Mouse (Mus musculus) midbrain, embryonic 14.5 days (tissue): ENCODE results near the gene Ttc28. TPM values are rescaled to one million over a fixed set of nuclear protein-coding genes. Genes with fewer than 3 reads are reported as not detected.

ENCODE experiments used
- ATAC-seq: fragments of 200-750 bp; cut with Nextera tagmentation; 2 replicates; pipeline ENCODE4 v1.8.0; 2017; ENCODE audit warnings: moderate number of reproducible peaks, moderate library complexity; ENCODE audit not compliant: low FRiP score, low TSS enrichment
- DNase-seq: peaks from one replicate; pipeline ENCODE4 v3.0.0-alpha.2; 2015
- H3K27ac ChIP-seq: fragments of 300-500 bp; sonication (generic); replicated peaks from 2 replicates; pipeline ENCODE4 v1.5.1; 2014; ENCODE audit warnings: mild to moderate bottlenecking, low read depth, low read length, moderate library complexity
- H3K27me3 ChIP-seq: fragments of 300-500 bp; sonication (generic); 2 replicates; pipeline ENCODE4 v1.6.1; 2014; ENCODE audit warnings: low read length, control low read depth, mixed read lengths; ENCODE audit not compliant: control insufficient read depth, insufficient read depth
- H3K36me3 ChIP-seq: fragments of 300-500 bp; sonication (generic); 2 replicates; pipeline ENCODE4 v1.6.1; 2014; ENCODE audit warnings: low read length, control low read depth; ENCODE audit not compliant: control insufficient read depth, insufficient read depth
- H3K4me1 ChIP-seq: fragments of 300-500 bp; sonication (generic); 2 replicates; pipeline ENCODE4 v1.6.1; 2014; ENCODE audit warnings: mild to moderate bottlenecking, antibody characterized with exemption, low read length, control low read depth; ENCODE audit not compliant: control insufficient read depth, insufficient read depth
- H3K4me2 ChIP-seq: fragments of 300-500 bp; sonication (generic); 2 replicates; pipeline ENCODE4 v1.6.1; 2014; ENCODE audit warnings: mild to moderate bottlenecking, low read length, moderate library complexity
- H3K4me3 ChIP-seq: fragments of 300-500 bp; sonication (generic); replicated peaks from 2 replicates; pipeline ENCODE4 v1.5.1; 2014; ENCODE audit warnings: low read depth, low read length
- H3K9ac ChIP-seq: fragments of 300-500 bp; sonication (generic); replicated peaks from 2 replicates; pipeline ENCODE4 v1.6.1; 2014; ENCODE audit warnings: mild to moderate bottlenecking, low read length, moderate library complexity
- H3K9me3 ChIP-seq: fragments of 300-500 bp; sonication (generic); 2 replicates; pipeline ENCODE4 v1.6.1; 2016; ENCODE audit warnings: low read length, control low read depth, mixed read lengths; ENCODE audit not compliant: control insufficient read depth
- WGBS: fragments of 180-500 bp; shearing (Covaris S2); extraction: QIAGEN DNeasy Blood & Tissue Kit; methylation state at CpG from one replicate; pipeline ENCODE4 v1.1.7; 2014; 5-methylcytosine and 5-hydroxymethylcytosine counted together
- polyA plus RNA-seq: library from polyadenylated mRNA; unstranded; fragments of >200 nt; fragmentation: Nextera tagmentation; extraction: Ambion mirVana; gene quantifications from 2 replicates; pipeline ENCODE4 v1.2.1, GENCODE M21; 2014

Ttc28 gene
- polyA plus RNA-seq, 1 experiment from 2014 or later, result 30.9 TPM

DNA sequence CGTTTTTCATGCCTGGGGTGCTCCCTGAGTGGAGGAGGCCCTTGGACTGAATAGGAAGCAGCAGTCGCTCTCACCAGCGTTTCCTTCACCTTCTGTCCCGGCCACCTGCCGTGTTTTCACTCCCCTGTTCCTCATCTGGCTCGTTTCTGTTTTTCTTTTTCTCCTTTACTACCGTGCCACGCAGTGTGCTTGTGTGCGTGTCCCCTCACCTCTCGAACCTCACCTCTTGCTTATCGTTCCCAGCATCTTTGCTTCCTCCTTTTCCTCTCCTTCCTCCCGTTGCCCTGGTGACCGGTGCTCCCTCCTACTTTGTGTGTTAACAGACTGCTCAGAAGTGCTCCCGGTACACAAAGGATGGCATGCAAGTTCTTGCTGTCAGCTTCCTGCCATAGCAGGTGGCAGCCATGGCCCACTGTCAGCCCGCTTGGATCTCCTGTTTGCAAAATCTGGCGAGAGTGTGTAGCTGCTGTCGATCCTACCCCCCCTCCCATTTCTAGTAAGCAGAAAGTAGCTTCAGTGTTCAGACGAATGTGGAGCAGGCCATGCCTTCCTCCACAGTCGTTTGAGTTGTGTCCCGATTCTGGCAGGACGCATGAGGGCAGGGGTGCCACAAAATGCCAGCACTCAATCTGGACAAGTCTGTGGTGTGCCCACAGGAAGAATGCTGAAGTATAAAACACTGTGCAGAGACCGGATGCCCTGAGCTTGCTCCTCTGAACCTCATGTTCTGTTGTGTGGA lies 179.0 kb downstream of the Ttc28 start:
- no peaks in the 10 kb centered on the region for H3K9me3 ChIP-seq
- DNase-seq, result no peak
- no peak overlapping the region for H3K4me3 ChIP-seq
- 66% methylated on average over 22 of the region's 22 CpGs for WGBS
- H3K9ac ChIP-seq, result no peak overlapping the region
- ATAC-seq, result no peak
- H3K36me3 ChIP-seq, result no peaks in the 10 kb centered on the region
- H3K4me2 ChIP-seq, result no peak overlapping the region
- H3K27ac ChIP-seq, result peak overlapping the region; percentile 45; the same call in 1 of the 2 replicates
- H3K4me1 ChIP-seq, result peaks cover 52% of the 10 kb centered on the region
- H3K27me3 ChIP-seq, result no peaks in the 10 kb centered on the region

- WGBS, result 76% methylated on average over 11 of the region's 11 CpGs
- Histone ChIP-seq H3K27ac (0 out of 2 replicates have a peak overlapping the region, but pooled peaks have one; percentile 45), H3K9me3 (no peaks in the 10 kb centered on the region)
Observed at GRCm38 (mm10) chr5:111059140-111059921, 179.7 kb downstream of the Ttc28 start.

GRCm38 (mm10) chr5:111060246-111060745 lies 180.7 kb downstream of the Ttc28 start:
- H3K9ac ChIP-seq, result no peak overlapping the region
- no peaks in the 10 kb centered on the region for H3K9me3 ChIP-seq
- no peak overlapping the region for H3K27ac ChIP-seq

More at GRCm38 (mm10) chr5:111059140-111059921, 179.7 kb downstream of the Ttc28 start:
- Histone ChIP-seq H3K36me3 (no peaks in the 10 kb centered on the region), H3K4me1 (peaks cover 47% of the 10 kb centered on the region), H3K4me2 (no peak overlapping the region), H3K9ac (no peak overlapping the region), H3K4me3 (no peak overlapping the region), H3K27me3 (no peaks in the 10 kb centered on the region)
- no peak for DNase-seq
- ATAC-seq, result no peak

GRCm38 (mm10) chr5:111063155-111063554 lies 183.6 kb downstream of the Ttc28 start:
- Histone ChIP-seq H3K4me3 (no peak overlapping the region), H3K27ac (no peak overlapping the region), H3K4me1 (peaks cover 26% of the 10 kb centered on the region)

More at GRCm38 (mm10) chr5:111060246-111060745, 180.7 kb downstream of the Ttc28 start:
- H3K36me3 ChIP-seq, result no peaks in the 10 kb centered on the region
- H3K4me2 ChIP-seq, result no peak overlapping the region
- no peaks in the 10 kb centered on the region for H3K27me3 ChIP-seq
- 75% methylated on average over 6 of the region's 6 CpGs for WGBS
- DNase-seq (no peak), ATAC-seq (no peak)
- H3K4me1 ChIP-seq, result peaks cover 45% of the 10 kb centered on the region
- no peak overlapping the region for H3K4me3 ChIP-seq

DNA sequence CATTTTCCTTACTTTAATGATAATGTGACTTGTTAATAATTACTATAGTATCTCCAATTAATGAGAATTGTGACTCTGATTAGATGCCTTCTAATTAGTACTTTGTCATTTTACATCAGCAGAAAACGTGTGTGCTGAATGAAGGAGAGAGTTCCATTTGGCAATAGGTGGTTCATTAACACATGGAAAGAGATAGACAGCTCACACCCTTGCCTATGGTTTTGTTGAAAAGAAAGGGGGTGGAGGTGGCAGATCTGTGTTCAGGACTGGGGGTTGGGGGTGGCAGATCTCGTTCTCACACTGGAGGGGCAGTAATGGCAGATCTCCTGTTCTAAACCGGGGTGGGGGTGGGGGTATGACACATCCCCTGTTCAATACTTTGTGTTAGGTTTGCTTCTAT lies 184.4 kb downstream of the Ttc28 start:
- no peak for DNase-seq
- Histone ChIP-seq H3K4me2 (no peak overlapping the region), H3K27ac (no peak overlapping the region), H3K4me3 (no peak overlapping the region), H3K9ac (no peak overlapping the region), H3K27me3 (no peaks in the 10 kb centered on the region), H3K36me3 (no peaks in the 10 kb centered on the region), H3K9me3 (no peaks in the 10 kb centered on the region), H3K4me1 (peaks cover 18% of the 10 kb centered on the region)
- WGBS, result 76% methylated on average over 3 of the region's 3 CpGs
- no peak for ATAC-seq

More at GRCm38 (mm10) chr5:111063155-111063554, 183.6 kb downstream of the Ttc28 start:
- H3K36me3 ChIP-seq, result no peaks in the 10 kb centered on the region
- 91% methylated on average over 3 of the region's 3 CpGs for WGBS
- ATAC-seq (no peak), DNase-seq (no peak)
- H3K4me2 ChIP-seq, result no peak overlapping the region
- H3K27me3 ChIP-seq, result no peaks in the 10 kb centered on the region
- no peaks in the 10 kb centered on the region for H3K9me3 ChIP-seq
- H3K9ac ChIP-seq, result no peak overlapping the region

- H3K27ac ChIP-seq, result no peak overlapping the region
- no peaks in the 10 kb centered on the region for H3K36me3 ChIP-seq
- no peak overlapping the region for H3K4me2 ChIP-seq
- H3K9ac ChIP-seq, result no peak overlapping the region
- DNase-seq, result no peak
- peaks cover 28% of the 10 kb centered on the region for H3K4me1 ChIP-seq
- WGBS, result 71% methylated on average over 4 of the region's 4 CpGs
- H3K4me3 ChIP-seq, result no peak overlapping the region
- ATAC-seq, result no peak
- H3K9me3 ChIP-seq, result no peaks in the 10 kb centered on the region
- no peaks in the 10 kb centered on the region for H3K27me3 ChIP-seq
Observed at GRCm38 (mm10) chr5:111065770-111066169, 186.2 kb downstream of the Ttc28 start.

GRCm38 (mm10) chr5:111069503-111069902 lies 189.9 kb downstream of the Ttc28 start:
- Histone ChIP-seq H3K27me3 (no peaks in the 10 kb centered on the region), H3K9ac (no peak overlapping the region), H3K36me3 (no peaks in the 10 kb centered on the region), H3K4me2 (no peak overlapping the region), H3K4me3 (no peak overlapping the region), H3K4me1 (peaks cover 41% of the 10 kb centered on the region), H3K9me3 (no peaks in the 10 kb centered on the region), H3K27ac (no peak overlapping the region)
- no peak for ATAC-seq
- no peak for DNase-seq
- 85% methylated on average over 5 of the region's 5 CpGs for WGBS

DNA sequence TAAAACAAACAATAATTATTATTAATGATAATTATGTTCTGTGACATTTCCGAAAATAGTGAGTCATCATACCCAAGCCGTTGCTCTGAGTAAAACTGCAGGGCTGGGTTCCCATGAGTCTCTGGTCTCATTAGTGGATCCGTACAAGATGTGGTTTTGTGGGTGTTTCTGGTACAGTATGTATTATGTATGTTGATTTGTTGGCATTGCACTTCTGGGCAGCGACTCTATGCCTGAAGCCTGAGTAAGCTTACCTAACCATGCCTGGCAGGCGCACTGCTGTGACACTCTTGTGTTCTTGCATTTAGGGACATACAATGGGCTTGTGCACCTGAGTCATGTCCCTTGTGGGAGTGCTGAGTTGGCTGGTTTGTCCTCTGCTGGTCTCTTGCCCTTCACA lies 190.3 kb downstream of the Ttc28 start:
- ATAC-seq (no peak), DNase-seq (no peak)
- Histone ChIP-seq H3K27ac (no peak overlapping the region), H3K36me3 (no peaks in the 10 kb centered on the region), H3K9me3 (no peaks in the 10 kb centered on the region), H3K4me3 (no peak overlapping the region), H3K4me1 (peaks cover 37% of the 10 kb centered on the region), H3K4me2 (no peak overlapping the region), H3K9ac (no peak overlapping the region), H3K27me3 (no peaks in the 10 kb centered on the region)
- WGBS, result 77% methylated on average over 5 of the region's 5 CpGs
